Mouse (Mus musculus) fat pad, adult 2 months (tissue): ENCODE measurements around the gene Tyrp1.

ENCODE experiments used
- DNase-seq: peaks from one replicate; pipeline ENCODE4 v3.0.0-alpha.2; 2011; ENCODE audit warnings: low read depth, low spot score; ENCODE audit errors: extremely low read depth

The Tyrp1 gene

DNA sequence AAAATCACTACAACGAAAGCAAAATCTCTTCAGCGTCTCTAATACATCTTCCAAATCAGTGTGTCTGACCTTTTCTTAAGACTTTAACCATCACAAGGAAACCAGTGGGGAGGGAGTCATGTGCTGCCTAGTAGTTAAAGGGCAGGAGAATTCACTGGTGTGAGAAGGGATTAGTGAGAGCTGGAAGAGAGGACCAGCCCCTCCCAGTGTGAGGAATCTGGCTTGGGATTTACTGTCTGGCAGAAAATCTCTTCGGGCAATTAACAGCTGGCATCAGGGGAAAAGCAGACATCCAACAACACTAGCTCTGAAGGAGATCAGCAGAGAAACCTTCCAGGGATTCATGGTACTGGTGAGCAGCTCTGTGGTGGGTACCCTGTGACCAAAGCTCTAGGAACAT lies at the start of gene Tyrp1:
Tyrp1 (plus strand) TSS at position 74 of the 400 bp plus-strand sequence.
- DNase-seq, result no peak

DNA sequence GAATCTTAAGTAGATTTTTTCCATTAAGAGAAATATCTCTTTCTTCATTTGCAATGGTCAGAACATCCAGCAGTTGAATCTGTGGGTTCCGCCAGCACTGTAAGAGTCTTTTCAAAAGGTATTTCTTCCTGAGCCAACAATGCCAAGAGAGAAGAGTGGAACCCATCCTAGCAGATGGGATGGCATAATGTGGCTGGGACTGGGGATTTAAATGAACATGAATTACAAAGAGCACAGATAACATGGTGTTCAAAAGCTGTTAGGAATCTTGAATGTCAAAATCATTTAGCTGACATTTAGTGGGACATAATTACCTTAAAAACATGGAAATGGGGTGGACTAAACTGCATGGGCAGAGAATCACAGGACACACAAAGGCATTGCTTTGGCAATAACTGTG lies 45.6 kb upstream of the Tyrp1 start:
- DNase-seq, result no peak

DNA sequence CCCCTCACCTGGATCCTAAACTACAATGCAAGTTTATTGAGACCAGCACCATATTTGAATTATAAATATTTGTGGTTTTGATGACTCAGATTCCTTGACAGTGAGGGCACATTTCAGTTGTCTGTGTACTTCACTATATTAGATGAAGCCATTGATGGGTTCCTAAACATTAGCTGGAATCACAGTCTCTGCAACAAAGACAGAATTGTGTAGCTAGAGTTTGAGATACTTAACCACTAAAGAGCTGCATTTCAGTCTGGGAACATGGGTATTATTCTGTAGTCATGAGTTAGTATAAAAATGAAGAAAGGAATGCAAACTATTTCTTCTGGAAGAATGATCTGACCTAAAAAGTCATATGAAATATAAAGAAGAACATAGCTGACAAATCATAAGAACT lies 14.4 kb upstream of the Tyrp1 start:
- no peak for DNase-seq

DNA sequence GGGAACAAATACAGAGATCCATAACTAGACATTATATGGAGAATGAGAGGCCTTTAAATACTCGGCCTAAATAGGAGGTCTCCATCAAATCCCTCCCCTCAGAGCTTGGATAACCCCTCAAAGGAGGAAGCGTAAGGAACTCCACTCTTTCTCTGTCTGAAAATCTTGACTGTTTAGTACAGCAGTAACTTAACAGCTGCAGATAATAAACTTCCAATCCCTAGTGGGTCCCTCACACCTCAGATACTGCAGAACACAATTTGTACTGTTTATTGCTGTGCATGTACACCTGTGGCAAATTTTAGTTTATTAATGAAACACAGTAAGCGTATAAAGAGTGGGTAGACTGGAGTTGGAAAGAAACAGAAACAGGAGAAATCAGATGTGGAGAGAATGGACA lies 12.0 kb upstream of the Tyrp1 start:
- no peak for DNase-seq

DNA sequence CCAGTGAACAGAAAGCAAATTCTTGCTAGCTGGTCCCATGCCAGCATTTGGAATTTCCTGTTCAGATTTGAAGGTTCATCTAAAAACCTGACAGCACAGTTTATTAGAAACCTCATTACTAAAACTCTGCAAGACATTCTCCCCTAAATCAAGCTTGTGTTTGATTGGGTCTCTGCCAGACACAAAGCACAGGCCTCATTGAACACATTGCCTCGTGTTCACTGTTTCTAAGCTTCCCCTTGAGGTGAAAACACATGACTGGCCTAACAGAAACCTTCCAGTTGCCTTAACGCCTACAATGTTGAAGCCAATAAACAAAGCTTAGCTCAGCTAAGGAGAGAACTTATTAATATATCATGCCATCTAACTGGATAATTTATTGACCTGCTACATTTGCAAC lies 5.7 kb upstream of the Tyrp1 start:
- DNase-seq, result no peak

DNA sequence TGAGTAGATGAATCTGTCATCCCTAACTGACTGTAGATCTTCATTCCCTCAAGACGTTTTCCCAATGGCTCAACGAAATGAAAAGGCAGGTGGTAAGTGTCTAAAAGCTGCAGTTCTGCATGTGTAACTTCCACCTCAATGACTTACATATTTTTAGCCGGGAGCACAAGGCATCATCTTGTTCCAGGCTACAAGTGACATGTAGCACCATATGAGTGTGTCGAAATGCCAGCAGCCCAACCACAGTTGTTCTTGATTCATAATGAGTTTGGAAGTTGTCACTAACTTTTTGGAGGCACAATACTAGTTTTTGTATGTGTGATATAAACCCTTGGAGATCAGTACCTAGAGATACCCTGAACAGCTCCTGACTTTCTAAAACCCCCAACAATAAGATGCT lies 5.4 kb downstream of the Tyrp1 start:
- DNase-seq, result no peak

DNA sequence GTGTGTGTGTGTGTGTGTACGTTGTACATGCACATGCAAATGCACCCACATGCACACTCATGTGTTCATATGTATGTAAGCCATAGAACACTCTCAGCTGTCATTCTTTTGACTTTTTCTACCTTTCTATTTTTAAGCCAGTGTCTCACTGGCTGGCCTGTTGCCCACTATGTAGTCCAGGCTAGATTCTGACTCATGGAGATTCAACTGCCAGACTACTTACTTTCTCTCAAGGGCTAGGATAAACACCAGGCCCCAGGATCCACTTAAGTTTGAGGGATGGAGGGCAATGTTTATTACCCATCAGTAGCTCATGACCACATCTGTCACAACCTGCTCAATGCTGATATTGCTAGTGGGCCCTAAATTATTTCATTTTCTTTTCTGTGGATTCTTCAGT lies 8.1 kb downstream of the Tyrp1 start:
- DNase-seq, result no peak

DNA sequence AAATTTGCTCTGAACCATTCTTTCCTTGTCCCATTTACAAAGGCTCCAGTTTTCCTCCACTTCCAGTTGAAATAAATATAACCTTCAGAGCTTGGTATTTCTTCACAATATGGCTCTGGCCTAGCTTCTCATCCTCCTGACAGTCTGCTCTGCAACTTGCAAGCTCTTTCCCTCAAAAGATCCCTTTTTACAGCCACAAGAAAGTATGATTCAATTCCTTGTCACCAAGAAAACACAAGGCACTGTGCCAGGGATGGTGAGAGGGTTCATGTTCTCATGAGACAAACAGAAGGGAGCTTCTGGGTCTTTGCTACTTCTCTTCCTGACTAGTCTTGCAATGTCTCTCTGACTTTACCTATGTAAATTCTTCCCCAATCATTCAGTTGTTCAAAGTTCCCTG lies 9.8 kb downstream of the Tyrp1 start:
- no peak for DNase-seq

DNA sequence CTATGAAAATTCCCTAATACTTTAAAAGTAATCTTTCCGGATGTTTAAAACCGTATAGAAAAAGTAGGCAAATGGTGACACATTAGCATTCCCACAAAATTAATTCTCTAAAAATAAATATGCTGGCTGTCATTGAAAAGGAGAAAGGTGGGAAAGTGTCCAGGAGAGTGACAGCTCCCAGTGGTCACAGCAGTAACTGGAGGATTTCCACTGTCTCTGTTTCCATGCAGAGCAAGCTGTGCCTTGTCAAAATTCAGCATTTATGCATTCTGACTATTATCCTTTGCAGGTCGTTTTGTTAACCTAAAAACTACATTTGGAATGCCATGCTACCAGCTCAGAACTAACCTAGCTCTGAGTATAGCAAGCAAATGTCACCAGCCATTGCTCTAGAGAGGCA lies 12.1 kb downstream of the Tyrp1 start:
- no peak for DNase-seq

DNA sequence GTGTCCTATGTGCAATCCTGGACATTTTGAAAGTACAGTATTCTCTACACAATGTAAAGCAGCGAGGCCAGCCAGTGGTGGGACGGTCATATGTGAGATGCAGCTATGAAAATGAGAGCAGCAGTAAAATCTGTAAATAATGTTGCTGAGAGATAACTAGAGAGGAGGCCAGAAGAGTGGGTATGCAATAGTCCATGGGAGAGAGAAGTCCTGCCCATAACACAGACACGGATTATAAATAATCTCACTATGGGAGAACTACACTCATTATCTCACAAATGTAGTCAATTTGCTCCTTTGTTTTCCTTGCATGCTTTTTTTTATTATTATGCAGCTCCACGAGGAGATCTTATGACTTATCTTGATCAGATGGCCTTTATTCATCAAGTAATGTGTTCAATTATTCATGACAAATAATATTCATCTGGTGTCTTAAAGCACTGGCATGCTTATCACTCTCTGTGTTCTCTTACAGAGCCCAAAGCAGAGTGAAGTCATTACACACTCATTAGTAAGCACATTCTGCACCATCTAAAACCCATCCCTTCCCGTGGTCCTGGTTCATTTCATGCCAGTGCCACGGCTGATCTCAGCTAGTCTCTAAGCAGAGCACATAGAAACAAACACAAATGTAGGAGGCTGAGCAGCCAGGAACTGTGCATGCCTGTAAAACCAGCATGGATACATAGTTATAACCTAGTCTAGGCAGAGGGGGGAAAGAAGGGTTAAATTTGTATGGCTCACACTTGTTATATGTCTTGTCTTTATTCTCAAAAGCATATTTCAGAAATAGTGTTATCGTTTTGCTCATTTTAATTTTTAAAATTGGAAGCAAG lies 18.9 kb downstream of the Tyrp1 start:
- no peak for DNase-seq

DNA sequence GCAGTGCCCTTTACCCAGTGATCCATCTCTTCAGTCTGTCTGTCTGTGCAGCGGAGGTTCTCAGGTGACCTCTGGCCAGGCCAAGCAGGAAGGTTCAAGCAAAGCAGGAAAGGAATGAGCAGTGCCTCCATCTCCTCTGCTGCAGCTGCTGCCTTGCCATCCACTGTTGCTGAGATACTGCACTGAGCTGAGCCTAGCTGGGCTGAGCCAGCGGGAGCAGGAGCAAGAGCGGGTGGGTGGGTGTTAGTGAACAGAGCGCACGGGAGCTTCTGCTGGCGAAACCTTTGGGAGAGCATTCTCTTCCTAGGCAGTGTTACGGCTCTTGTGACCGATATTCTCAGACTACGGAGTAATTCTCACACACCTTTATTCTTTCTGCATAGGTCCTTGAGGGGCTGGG lies 21.6 kb downstream of the Tyrp1 start:
- DNase-seq, result no peak

DNA sequence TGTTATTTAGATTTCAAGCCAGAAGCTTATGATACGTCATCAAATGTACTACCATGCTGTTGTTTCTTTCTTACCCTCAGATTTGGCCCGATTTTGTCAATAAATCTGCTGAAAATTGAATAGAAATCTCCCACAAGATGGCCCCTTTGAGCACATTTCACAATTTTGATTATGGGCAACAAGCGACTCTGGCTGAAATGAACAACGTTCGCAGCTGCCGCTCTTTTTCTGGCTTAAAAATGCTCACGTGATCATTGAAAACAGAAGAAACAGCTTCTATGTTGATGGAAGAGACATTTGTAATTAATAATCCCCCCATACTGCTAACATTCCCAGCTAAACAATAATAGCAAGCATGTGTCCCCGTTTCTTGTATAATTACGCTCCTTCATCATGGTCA lies 29.0 kb downstream of the Tyrp1 start:
- no peak for DNase-seq

DNA sequence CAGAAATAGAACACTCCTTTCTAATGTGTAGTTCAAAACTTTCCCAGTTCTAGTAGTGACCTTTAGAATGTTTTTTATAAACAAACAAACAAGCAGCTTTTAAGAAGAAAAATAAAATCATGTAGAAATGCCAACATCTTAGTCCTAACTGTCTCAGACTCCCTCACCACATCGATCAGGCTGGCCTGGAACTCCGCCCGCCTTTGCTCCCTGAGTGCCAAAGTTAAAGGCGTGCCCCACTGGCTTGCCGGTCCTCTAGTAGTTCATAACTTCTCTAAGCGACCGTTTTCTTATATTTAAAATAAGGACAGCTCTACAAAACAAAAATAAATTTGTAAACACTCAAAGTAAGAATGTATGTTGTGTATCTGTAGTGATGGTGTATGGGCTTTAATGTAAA lies 30.0 kb downstream of the Tyrp1 start:
- DNase-seq, result no peak

DNA sequence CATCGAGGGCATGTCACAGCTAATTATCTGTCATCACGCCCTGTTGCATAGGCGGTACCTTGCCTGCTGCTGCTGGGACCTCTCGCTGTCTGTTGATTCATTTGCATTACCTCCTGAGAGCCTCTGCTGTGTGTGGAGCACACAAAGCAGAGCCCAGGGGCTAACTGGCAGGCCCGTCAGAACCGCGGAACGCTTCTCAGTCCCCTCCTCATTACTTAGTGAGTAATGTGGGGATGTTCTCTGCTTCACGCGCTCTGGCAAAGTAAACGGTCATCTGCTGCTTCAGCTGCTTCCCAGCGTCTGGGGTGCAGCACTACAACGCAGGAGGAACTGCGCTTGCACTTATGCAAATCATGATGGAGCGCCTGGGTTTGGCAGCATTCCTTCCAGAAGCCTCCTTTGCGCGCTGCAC lies 30.6 kb downstream of the Tyrp1 start:
- no peak for DNase-seq

DNA sequence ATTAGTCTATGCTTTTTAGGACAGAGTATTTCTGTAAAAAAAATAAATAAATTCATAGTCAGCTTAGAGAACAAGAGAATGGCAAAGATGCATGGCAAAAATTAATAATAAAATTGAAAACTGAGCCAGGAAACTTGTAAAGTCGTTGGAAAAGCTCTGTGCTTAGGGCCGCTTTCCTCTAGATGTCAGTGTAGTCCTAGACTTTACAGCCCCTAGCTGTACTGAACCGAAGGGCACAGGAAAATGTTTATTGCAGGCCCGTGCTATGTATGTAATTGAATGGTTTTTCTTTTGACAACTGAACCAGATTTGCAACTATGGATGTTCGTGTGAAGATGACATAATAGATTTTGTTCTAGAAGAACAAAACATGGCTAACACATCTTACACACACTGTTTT lies 32.1 kb downstream of the Tyrp1 start:
- no peak for DNase-seq

DNA sequence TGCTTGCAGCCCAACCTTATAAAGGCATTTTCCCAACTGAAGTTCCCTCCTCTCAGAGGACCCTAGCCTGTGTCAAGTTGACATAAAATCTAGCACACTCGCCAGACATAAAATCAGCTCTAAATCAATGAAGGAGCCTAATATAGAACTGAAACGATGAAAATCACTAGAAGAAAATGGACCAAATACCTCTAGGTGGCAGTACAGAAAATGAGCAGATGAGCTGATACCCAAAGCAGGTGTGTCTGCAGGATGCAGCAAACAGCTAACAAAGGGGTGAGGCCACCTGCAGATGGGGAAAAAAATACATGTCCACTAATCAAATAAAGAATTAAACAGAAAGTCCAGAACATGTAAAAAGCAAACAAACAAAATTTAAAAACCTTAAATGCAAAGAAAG lies 35.7 kb downstream of the Tyrp1 start:
- DNase-seq, result no peak

DNA sequence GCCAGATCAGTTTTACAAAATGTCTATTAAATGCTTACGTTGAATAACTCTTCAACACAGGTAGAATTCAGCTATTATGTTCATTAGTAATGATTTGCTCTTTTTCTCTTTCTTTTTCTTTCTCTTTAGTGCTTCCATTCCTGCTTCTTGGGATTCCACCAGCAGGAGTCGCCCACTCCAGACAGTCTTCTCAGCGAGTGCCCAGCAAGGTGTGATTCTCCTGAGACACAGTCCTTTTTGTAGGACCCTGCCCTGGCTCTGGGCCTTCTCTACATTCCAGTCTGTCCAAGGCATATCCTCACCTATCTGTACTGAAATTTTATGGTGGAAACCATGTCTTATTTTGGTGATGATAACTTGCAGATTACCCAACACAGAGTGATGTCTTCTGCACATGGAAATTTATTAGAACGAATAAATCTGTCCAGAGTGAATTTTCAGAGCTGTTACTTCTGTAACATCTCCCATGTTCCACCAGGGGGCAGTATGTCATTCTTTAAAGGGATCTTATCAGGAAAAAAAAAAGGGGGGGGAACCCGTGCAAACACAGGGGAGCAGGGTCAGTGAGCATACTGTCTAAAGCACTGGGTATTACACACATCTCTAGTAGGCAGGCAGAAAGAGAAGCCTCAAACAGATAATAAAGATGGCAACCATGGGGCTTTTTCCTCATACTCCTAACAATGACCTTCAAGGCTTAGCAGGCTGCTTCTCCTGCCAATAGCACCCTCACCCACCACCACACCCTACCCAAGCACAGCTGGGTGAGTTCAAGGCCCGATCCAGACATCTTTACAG lies 39.1 kb downstream of the Tyrp1 start:
- DNase-seq, result no peak

DNA sequence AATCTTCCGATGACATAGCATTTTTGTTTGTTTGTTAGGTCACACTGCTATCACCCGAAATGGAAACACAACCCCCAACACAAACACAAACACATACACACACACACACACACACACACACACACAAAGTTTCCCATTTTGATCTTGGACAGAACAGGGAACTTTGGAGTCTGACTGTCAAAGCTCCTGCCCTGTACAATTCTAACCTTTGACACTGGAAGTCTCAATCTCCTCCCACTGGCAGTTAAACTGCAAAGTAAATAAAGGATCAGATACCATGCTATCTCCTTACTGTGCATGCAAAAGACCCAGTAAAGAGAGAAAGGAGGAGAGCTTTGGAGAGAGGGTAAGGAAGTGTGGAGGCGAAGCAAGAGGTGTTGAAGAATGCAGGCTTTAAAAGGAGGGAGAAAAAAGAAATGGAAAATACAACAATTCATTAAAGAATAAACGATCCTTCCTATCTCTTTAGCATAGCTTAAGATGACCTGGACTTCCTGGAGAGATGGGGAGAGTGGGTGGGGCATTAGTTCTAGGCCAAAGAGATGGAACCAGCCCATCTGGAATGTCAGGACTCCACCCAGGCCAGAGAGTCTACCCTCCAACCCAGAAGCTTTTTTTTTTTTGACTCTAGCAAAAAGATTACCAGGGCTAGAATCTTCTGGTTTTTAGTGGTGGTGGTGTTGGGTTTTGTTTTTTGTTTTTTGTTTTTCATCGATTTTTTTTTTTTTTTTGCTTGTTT lies 40.4 kb downstream of the Tyrp1 start:
- no peak for DNase-seq

DNA sequence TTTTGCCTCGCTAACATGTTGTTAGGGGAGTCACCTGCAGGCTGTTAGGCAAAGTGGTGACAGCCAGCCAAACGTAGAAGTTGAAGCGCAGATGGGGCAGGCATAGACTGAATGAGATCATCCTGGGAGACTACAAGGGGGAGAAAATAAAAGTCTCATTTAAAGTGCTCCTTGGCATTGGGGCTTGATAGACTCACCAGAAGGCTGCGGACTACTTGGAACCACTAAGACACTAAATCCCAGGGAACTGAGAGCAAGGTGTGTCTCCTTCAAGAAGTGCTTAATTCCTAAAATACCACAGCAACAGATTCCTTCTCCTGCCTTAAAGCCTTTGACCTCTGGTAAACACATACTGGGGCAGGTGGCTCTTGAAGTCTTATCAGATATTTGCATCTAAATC lies 41.1 kb downstream of the Tyrp1 start:
- no peak for DNase-seq

DNA sequence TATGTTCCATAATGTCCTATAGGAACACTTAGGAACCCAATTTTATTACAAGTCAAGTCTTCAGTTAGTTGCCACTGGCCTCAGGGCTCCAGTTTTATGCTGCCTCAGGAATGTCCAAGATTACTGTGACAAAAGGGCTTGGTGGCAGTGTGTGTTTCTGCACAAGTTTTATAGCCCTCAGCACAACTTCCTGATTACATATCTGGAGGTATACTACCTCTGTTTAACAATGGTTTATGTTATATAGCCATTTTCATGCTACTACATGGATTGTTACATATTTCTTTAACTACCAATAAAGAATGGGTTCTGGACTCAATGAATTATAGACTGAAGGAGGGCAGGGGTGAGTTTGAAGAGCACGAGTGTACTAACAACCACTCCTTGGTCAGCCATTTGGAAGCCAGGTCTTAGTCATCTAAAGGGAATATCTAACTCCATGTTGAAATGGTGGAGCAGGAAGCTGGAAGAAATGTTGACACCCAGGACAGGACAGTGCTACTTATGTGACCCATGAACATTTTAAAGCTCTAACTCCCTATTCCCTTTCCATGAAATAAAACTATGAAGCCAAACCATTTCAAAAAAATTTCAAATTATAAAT lies 48.2 kb downstream of the Tyrp1 start:
- no peak for DNase-seq

DNA sequence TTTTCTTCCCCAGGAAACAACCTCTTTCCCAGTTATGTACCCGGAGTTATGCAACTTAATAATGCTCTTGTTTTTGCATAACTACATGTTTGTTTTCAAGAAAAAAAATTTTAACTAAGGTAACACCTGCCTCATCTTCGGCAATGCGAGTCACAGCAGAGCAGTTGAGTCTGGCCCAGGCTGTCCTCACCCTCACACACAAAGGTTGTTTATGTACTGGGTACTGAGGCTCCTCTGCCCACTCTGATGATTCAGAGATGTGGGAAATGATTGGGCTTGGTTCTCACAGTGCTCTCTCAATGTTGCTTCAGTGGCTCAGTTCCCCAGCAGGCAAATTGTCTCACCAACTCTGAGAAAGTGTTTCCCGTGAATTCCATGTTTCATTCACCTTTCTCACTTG lies 52.7 kb downstream of the Tyrp1 start:
- DNase-seq, result no peak
